In genomic region chr8:70754043-70754870, GRCm38 (mm10) we compare ENCODE assay signal across 8 mouse cellular contexts. TPM values are rescaled to one million over a fixed set of nuclear protein-coding genes. Genes with fewer than 3 reads are reported as not detected.
DNase-seq lines count a peak whose midpoint lies in the region; ATAC-seq lines count a peak whose summit lies in the region.

TSS of gene Rab3a (plus strand) at chr8:70754679.

- H3K4me2 ChIP-seq in forebrain, embryonic 11.5 days (ENCODE audit: low read depth, low read length, severe bottlenecking), result peak within 1 kb of the TSS; percentile 78
- peak within 1 kb of the TSS; percentile 100 for H3K4me2 ChIP-seq in heart, embryonic 16.5 days (ENCODE audit: low read depth, low read length)
- H3K4me2 ChIP-seq in liver, embryonic 15.5 days, result peak within 1 kb of the TSS; percentile 90
- H3K4me2 ChIP-seq in neural tube, embryonic 12.5 days (replicated peaks), result peak within 1 kb of the TSS; percentile 95

- no peaks in the 10 kb centered on the region; the same call in 1 of the 2 replicates for H3K4me1 ChIP-seq in forebrain, embryonic 11.5 days (replicated peaks; ENCODE audit: control insufficient read depth, insufficient read depth, low read length)
- peaks cover 32% of the 10 kb centered on the region for H3K4me1 ChIP-seq in heart, embryonic 16.5 days (ENCODE audit: control insufficient read depth, insufficient read depth, low read length)
- H3K4me1 ChIP-seq in liver, embryonic 15.5 days (replicated peaks), result peaks cover 51% of the 10 kb centered on the region
- H3K4me1 ChIP-seq in neural tube, embryonic 12.5 days, result peaks cover 38% of the 10 kb centered on the region

- ATAC-seq in forebrain, embryonic 11.5 days (replicated peaks; ENCODE audit: low FRiP score), result peak; percentile 97
- peak; percentile 96 for ATAC-seq in heart, embryonic 16.5 days (replicated peaks; ENCODE audit: extremely low read depth, insufficient read depth, low FRiP score)
- peak; percentile 98 for ATAC-seq in liver, embryonic 15.5 days (ENCODE audit: insufficient read depth)
- peak; percentile 98 for ATAC-seq in neural tube, embryonic 12.5 days (ENCODE audit: low FRiP score, low read depth)

- no peaks in the 10 kb centered on the region for H3K36me3 ChIP-seq in forebrain, embryonic 11.5 days (ENCODE audit: control insufficient read depth, insufficient read depth, low read length)
- H3K36me3 ChIP-seq in heart, embryonic 16.5 days (ENCODE audit: control insufficient read depth, insufficient read depth), result peaks cover 15% of the 10 kb centered on the region
- H3K36me3 ChIP-seq in liver, embryonic 15.5 days (replicated peaks), result peaks cover 26% of the 10 kb centered on the region
- H3K36me3 ChIP-seq in neural tube, embryonic 12.5 days, result peaks cover 25% of the 10 kb centered on the region

- no peak within 1 kb of the TSS; the same call in 1 of the 2 replicates for H3K27ac ChIP-seq in forebrain, embryonic 11.5 days (ENCODE audit: low read depth, low read length)
- H3K27ac ChIP-seq in heart, embryonic 16.5 days (ENCODE audit: low read length), result peak within 1 kb of the TSS; percentile 90
- peak within 1 kb of the TSS; percentile 57 for H3K27ac ChIP-seq in liver, embryonic 15.5 days (replicated peaks)
- H3K27ac ChIP-seq in neural tube, embryonic 12.5 days, result peak within 1 kb of the TSS; percentile 75

- peak within 1 kb of the TSS; percentile 59 for H3K4me3 ChIP-seq in forebrain, embryonic 11.5 days (ENCODE audit: low read depth, low read length)
- peak within 1 kb of the TSS; percentile 83 for H3K4me3 ChIP-seq in heart, embryonic 16.5 days (ENCODE audit: low read length)
- H3K4me3 ChIP-seq in liver, embryonic 15.5 days (replicated peaks), result peak within 1 kb of the TSS; percentile 66
- peak within 1 kb of the TSS; percentile 71 for H3K4me3 ChIP-seq in neural tube, embryonic 12.5 days

- WGBS in forebrain, embryonic 11.5 days, result 8% methylated on average over 37 of the region's 37 CpGs
- whole genome bisulfite sequencing in heart, embryonic 16.5 days, result 8% methylated on average over 37 of the region's 37 CpGs
- 6% methylated on average over 37 of the region's 37 CpGs for WGBS in liver, embryonic 15.5 days (ENCODE audit: insufficient replicate concordance)
- WGBS in neural tube, embryonic 12.5 days, result 8% methylated on average over 37 of the region's 37 CpGs

- H3K27me3 ChIP-seq in forebrain, embryonic 11.5 days (ENCODE audit: control insufficient read depth, insufficient read depth, low read length), result no peaks in the 10 kb centered on the region
- H3K27me3 ChIP-seq in heart, embryonic 16.5 days (ENCODE audit: control insufficient read depth, insufficient read depth, low read length), result peaks cover 5% of the 10 kb centered on the region; the same call in 1 of the 2 replicates
- H3K27me3 ChIP-seq in liver, embryonic 15.5 days, result peaks cover 7% of the 10 kb centered on the region
- H3K27me3 ChIP-seq in neural tube, embryonic 12.5 days (replicated peaks), result 0 out of 2 replicates have a peak, but pooled peaks cover under 1% of the 10 kb centered on the region

- peak; percentile 89 to 90 for DNase-seq in CD8-positive naive resting alpha-beta T cell, adult 2 months (ENCODE audit: low read depth in 2 of 2, low spot score in 2 of 2)
- DNase-seq in c-Kit-positive CD71-negative TER-119-negative erythroid progenitor cells, embryonic 14.5 days (ENCODE audit: low read depth), result peak; percentile 95
- DNase-seq in forebrain, embryonic 11.5 days (ENCODE audit: low spot score), result peak; percentile 98
- peak; percentile 97 to 99 for DNase-seq in kidney, postnatal 36 days
- DNase-seq in telencephalon, adult 2 months (ENCODE audit: low read depth, low spot score), result peak; percentile 99

- H3K9me3 ChIP-seq in forebrain, embryonic 11.5 days (ENCODE audit: control insufficient read depth, low read length), result no peaks in the 10 kb centered on the region
- H3K9me3 ChIP-seq in heart, embryonic 16.5 days (replicated peaks; ENCODE audit: control insufficient read depth, low read length), result no peaks in the 10 kb centered on the region
- no peaks in the 10 kb centered on the region for H3K9me3 ChIP-seq in liver, embryonic 15.5 days (replicated peaks)
- no peaks in the 10 kb centered on the region for H3K9me3 ChIP-seq in neural tube, embryonic 12.5 days

- peak within 1 kb of the TSS; percentile 67 for H3K9ac ChIP-seq in forebrain, embryonic 11.5 days (ENCODE audit: low read length)
- H3K9ac ChIP-seq in heart, embryonic 16.5 days (ENCODE audit: low read length), result peak within 1 kb of the TSS; percentile 85
- peak within 1 kb of the TSS; percentile 59 for H3K9ac ChIP-seq in liver, embryonic 15.5 days
- H3K9ac ChIP-seq in neural tube, embryonic 12.5 days, result peak within 1 kb of the TSS; percentile 86

RNA-seq across cellular contexts. Expression of gene Rab3a, which starts in this region (rescaled TPM):
- 42.7 and 49.7 TPM in 2 replicates for polyA plus RNA-seq in forebrain, embryonic 11.5 days (2014; fragmentation: Nextera tagmentation; extraction: Ambion mirVana)
- 29.1 and 30.0 TPM in 2 replicates for polyA plus RNA-seq in heart, embryonic 16.5 days (2015; fragmentation: Nextera tagmentation; extraction: Ambion mirVana)
- polyA plus RNA-seq in liver, embryonic 15.5 days (2015; fragmentation: Nextera tagmentation; extraction: Ambion mirVana), result 2.7 and 3.5 TPM in 2 replicates
- 184 and 199 TPM in 2 replicates for polyA plus RNA-seq in neural tube, embryonic 12.5 days (2016; fragmentation: Nextera tagmentation; extraction: Ambion mirVana)
